Mouse (Mus musculus): ENCODE data around the gene Ube2f. TPM values are rescaled to one million over a fixed set of nuclear protein-coding genes. Genes with fewer than 3 reads are reported as not detected.
A peak's percentile ranks its signal among the peaks of the same experiment; 100 is the strongest.

The Ube2f gene
- 67.3 and 68.6 TPM in 2 replicates for polyA plus RNA-seq (2015; fragmentation: Nextera tagmentation; extraction: Ambion mirVana)

DNA sequence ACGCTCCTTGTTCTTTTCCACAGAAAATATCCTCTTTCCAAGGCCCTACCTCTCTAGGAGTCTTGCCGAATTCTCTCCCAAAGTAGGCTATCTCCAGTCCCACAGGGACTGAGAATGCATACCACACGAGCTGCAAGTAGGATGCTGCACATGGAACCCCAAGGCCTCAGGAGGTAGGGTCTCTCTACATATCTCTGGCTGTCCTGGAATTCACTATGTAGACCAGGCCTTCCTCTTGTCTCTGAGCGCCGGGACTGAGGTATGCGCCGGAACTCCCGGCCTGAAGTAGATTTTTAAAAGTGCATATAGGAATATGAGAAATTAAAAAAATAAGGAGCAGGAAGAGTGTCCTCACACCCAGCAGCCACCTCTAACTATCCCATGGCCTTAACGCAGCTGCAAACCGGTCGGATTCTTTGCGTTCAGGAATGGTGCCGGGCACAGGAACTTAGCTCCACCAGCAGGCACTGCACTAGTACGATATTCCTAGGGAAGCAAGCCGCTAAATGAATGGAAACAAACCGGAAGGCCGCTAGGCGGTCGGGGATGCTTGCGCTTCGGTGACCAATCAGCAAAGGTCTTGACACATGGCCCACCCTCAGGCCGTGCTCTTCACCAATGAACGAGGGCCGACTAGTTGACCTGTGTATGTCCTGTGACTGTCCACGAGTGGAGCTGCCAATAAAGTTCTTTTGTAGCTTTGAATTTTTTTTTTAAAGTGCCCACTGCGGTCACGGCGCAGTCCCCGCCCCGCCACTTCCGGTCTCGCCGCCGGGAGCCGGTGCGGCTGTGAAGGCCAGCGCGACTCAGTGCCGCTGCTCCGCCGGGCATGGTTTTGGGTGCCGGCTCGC lies at the start of gene Ube2f:
Gene Ube2f (plus strand): TSS at position 741 of the 851 bp plus-strand sequence.
- no peaks in the 10 kb centered on the region for H3K27me3 ChIP-seq (ENCODE audit: insufficient read depth, low read length)
- ATAC-seq (replicated peaks; ENCODE audit: low FRiP score, low read depth) (peak; percentile 100), DNase-seq (ENCODE audit: low spot score) (peak; percentile 99)
- H3K4me3 ChIP-seq (replicated peaks; ENCODE audit: low read depth, low read length): peak within 1 kb of the TSS; percentile 98
- H3K4me2 ChIP-seq (ENCODE audit: low read length): peak within 1 kb of the TSS; percentile 87
- H3K4me1 ChIP-seq (replicated peaks; ENCODE audit: insufficient read depth, low read length): peaks cover 3% of the 10 kb centered on the region; the same call in 1 of the 2 replicates
- peak; percentile 61 for TF ChIP-seq CTCF (IDR thresholded peaks at IDR 0.05; ENCODE audit: low read depth)
- peak within 1 kb of the TSS; percentile 95 for H3K9ac ChIP-seq (ENCODE audit: low read depth, low read length)
- no peaks in the 10 kb centered on the region for H3K9me3 ChIP-seq (replicated peaks; ENCODE audit: low read length)
- no peaks in the 10 kb centered on the region for H3K36me3 ChIP-seq (ENCODE audit: insufficient read depth, low read length)
- 2% methylated on average over 41 of the region's 43 CpGs for WGBS
- H3K27ac ChIP-seq: peak within 1 kb of the TSS; percentile 88

DNA sequence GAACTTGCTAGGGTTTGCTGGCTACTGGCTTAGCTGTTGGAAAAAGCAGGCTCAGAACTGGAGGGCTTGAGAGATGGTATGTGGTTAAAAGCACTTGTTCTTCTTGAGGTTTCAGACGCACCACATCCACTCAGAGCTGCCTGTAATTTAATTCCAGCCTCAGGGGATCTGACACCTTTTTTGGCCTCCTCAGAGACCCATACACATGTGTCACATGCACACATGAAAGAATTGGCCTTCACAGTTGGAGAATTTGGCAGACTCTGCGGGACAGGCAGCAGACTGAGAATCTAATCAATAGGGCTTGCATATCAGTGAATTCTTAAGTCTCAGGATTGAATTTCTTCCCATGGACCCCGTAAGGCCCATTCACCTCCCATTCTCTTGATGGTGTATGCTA lies 49.0 kb upstream of the Ube2f start:
- no peak for TF ChIP-seq CTCF (IDR thresholded peaks at IDR 0.05; ENCODE audit: low read depth)
- H3K9ac ChIP-seq (ENCODE audit: low read depth, low read length): no peak overlapping the region
- DNase-seq (ENCODE audit: low spot score): no peak
- no peak for ATAC-seq (replicated peaks; ENCODE audit: low FRiP score, low read depth)
- H3K27me3 ChIP-seq (ENCODE audit: insufficient read depth, low read length): no peaks in the 10 kb centered on the region
- H3K9me3 ChIP-seq (replicated peaks; ENCODE audit: low read length): no peaks in the 10 kb centered on the region
- H3K4me1 ChIP-seq (replicated peaks; ENCODE audit: insufficient read depth, low read length): no peaks in the 10 kb centered on the region
- no peak overlapping the region for H3K4me3 ChIP-seq (replicated peaks; ENCODE audit: low read depth, low read length)
- WGBS: 52% methylated on average over 3 of the region's 3 CpGs
- no peak overlapping the region for H3K4me2 ChIP-seq (ENCODE audit: low read length)
- H3K36me3 ChIP-seq (ENCODE audit: insufficient read depth, low read length): no peaks in the 10 kb centered on the region
- no peak overlapping the region for H3K27ac ChIP-seq

DNA sequence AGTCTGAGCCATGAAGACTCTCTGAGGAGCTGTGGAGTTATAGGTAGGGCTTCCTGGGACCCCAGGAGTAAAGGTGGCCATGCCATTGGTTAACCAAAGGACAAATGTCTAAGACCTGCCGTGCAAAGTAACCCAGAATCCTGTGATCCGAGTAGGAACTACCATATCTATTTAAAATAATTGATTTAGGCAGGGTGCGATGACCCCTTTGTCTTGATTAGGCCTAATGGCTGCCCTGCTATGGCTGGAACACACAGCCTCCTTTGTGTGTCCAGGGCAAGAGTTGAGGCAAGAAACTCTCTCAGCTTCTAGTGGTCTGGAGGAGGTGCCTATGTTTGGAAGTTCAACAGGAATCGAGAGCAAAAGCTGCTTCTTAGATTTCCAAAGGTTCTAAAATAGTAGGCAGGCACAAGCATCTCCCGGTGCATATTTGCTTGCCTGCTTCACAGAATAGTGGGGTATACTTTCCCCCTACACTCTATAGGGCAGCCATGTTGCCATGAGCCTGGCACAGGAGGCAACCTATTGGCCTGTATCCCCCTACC lies 45.8 kb upstream of the Ube2f start:
- no peaks in the 10 kb centered on the region for H3K4me1 ChIP-seq (replicated peaks; ENCODE audit: insufficient read depth, low read length)
- no peak overlapping the region for H3K27ac ChIP-seq
- DNase-seq (ENCODE audit: low spot score) (no peak), ATAC-seq (replicated peaks; ENCODE audit: low FRiP score, low read depth) (no peak)
- 82% methylated on average over 5 of the region's 5 CpGs for WGBS
- no peaks in the 10 kb centered on the region for H3K9me3 ChIP-seq (replicated peaks; ENCODE audit: low read length)
- H3K36me3 ChIP-seq (ENCODE audit: insufficient read depth, low read length): no peaks in the 10 kb centered on the region
- no peak overlapping the region for H3K4me2 ChIP-seq (ENCODE audit: low read length)
- no peak overlapping the region for H3K9ac ChIP-seq (ENCODE audit: low read depth, low read length)
- H3K4me3 ChIP-seq (replicated peaks; ENCODE audit: low read depth, low read length): no peak overlapping the region
- H3K27me3 ChIP-seq (ENCODE audit: insufficient read depth, low read length): no peaks in the 10 kb centered on the region
- TF ChIP-seq CTCF (IDR thresholded peaks at IDR 0.05; ENCODE audit: low read depth): no peak

- Histone ChIP-seq H3K4me1 (replicated peaks; ENCODE audit: insufficient read depth, low read length) (no peaks in the 10 kb centered on the region), H3K27me3 (ENCODE audit: insufficient read depth, low read length) (no peaks in the 10 kb centered on the region), H3K36me3 (ENCODE audit: insufficient read depth, low read length) (no peaks in the 10 kb centered on the region), H3K4me2 (ENCODE audit: low read length) (no peak overlapping the region), H3K9ac (ENCODE audit: low read depth, low read length) (no peak overlapping the region), H3K4me3 (replicated peaks; ENCODE audit: low read depth, low read length) (no peak overlapping the region), H3K27ac (no peak overlapping the region), H3K9me3 (replicated peaks; ENCODE audit: low read length) (no peaks in the 10 kb centered on the region)
- DNase-seq (ENCODE audit: low spot score): no peak
- ATAC-seq (replicated peaks; ENCODE audit: low FRiP score, low read depth): no peak
- WGBS: 70% methylated on average over 6 of the region's 6 CpGs
- TF ChIP-seq CTCF (IDR thresholded peaks at IDR 0.05; ENCODE audit: low read depth): no peak
Observed at GRCm38 (mm10) chr1:91205651-91206050, 44.5 kb upstream of the Ube2f start.

DNA sequence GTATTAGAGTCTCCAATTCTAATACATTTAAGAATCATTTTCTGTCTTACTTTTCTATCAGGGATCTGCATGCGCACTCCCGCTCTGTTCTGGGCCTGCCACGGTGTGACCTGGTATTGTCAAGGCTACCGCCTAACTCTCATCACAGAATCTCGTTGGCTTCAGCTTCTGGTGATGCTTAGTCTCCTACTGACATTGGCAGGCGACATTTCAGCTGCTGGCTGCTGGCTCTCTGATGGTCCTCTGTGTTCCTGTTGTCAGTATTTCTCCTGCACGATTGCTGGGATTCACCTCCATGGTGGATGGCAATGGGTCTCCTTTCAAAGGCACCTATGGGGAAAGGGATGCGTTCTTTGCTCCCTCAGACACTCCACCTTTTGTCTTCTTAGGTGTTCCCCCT lies 43.8 kb upstream of the Ube2f start:
- Histone ChIP-seq H3K4me1 (replicated peaks; ENCODE audit: insufficient read depth, low read length) (no peaks in the 10 kb centered on the region), H3K27me3 (ENCODE audit: insufficient read depth, low read length) (no peaks in the 10 kb centered on the region), H3K9ac (ENCODE audit: low read depth, low read length) (no peak overlapping the region), H3K9me3 (replicated peaks; ENCODE audit: low read length) (no peaks in the 10 kb centered on the region), H3K4me3 (replicated peaks; ENCODE audit: low read depth, low read length) (no peak overlapping the region), H3K4me2 (ENCODE audit: low read length) (no peak overlapping the region), H3K27ac (no peak overlapping the region), H3K36me3 (ENCODE audit: insufficient read depth, low read length) (no peaks in the 10 kb centered on the region)
- WGBS: 87% methylated on average over 8 of the region's 8 CpGs
- ATAC-seq (replicated peaks; ENCODE audit: low FRiP score, low read depth) (no peak), DNase-seq (ENCODE audit: low spot score) (no peak)
- TF ChIP-seq CTCF (IDR thresholded peaks at IDR 0.05; ENCODE audit: low read depth): no peak

DNA sequence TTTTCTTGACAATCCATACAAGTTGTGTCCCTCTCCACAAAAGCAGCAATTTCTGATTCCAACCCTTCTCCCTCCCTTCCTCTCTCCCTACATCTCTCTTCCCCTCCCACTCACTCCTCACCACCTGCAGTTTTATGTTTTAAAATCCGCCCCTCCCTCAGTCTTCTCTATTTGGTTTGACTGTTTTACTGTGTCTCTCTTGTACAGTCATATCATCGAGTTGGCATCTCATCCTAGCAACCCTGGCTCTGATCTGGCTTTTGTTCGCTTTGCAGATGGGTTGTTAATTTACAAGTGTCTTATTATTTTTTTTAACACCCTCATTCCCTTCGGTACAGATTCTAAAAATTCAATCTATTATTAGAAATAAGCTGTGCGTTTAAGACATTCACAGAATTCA lies 43.2 kb upstream of the Ube2f start:
- Histone ChIP-seq H3K27me3 (ENCODE audit: insufficient read depth, low read length) (no peaks in the 10 kb centered on the region), H3K9ac (ENCODE audit: low read depth, low read length) (no peak overlapping the region), H3K4me1 (replicated peaks; ENCODE audit: insufficient read depth, low read length) (no peaks in the 10 kb centered on the region), H3K4me3 (replicated peaks; ENCODE audit: low read depth, low read length) (no peak overlapping the region), H3K36me3 (ENCODE audit: insufficient read depth, low read length) (no peaks in the 10 kb centered on the region), H3K27ac (no peak overlapping the region), H3K4me2 (ENCODE audit: low read length) (no peak overlapping the region), H3K9me3 (replicated peaks; ENCODE audit: low read length) (no peaks in the 10 kb centered on the region)
- 54% methylated on average over 5 of the region's 5 CpGs for WGBS
- ATAC-seq (replicated peaks; ENCODE audit: low FRiP score, low read depth): no peak
- TF ChIP-seq CTCF (IDR thresholded peaks at IDR 0.05; ENCODE audit: low read depth): no peak
- no peak for DNase-seq (ENCODE audit: low spot score)

Measured in kidney, postnatal 0 days (tissue).